ENCODE assay signal across 12 mouse cellular contexts in the genomic region with DNA sequence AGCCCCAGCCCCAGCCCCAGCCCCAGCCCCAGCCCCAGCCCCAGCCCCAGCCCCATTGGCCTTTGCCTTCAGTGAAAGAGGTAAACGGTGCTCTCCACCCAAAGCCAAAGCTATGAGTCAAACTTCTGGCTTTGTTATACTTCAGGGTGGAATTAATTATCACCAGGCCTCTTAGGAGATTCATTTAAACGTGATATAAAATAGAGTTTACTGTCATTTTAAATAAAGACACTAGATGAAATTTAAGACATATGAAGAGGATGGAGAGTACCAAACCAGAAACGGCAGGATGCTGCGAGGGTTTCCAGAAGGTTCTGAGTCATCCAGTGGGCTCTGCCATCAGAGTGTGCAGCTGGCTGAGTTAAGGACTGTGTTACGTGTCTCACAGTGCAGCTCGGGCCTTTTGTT.
DNase-seq lines count a peak whose midpoint lies in the region; ATAC-seq lines count a peak whose summit lies in the region.
"Had no signal": no experiment of that assay in that cellular context is flagged by ENCODE, and none has a peak within 500 bp of the region (broad histone marks: within the 10 kb centered on the region; RNA-seq: fewer than 3 reads in every experiment).

No protein-coding gene starts in this region.

- WGBS in forebrain, embryonic 11.5 days, result 39% methylated on average over 6 of the region's 6 CpGs
- 29% methylated on average over 6 of the region's 6 CpGs for WGBS in forebrain, embryonic 15.5 days

- H3K4me3 ChIP-seq in forebrain, embryonic 11.5 days (ENCODE audit: low read depth, low read length), result no peak overlapping the region
- no peak overlapping the region for H3K4me3 ChIP-seq in forebrain, embryonic 15.5 days
- H3K4me3 ChIP-seq: liver, embryonic 13.5 days had no signal

- no peak overlapping the region for H3K27ac ChIP-seq in forebrain, embryonic 11.5 days (ENCODE audit: low read depth, low read length)
- no peak overlapping the region for H3K27ac ChIP-seq in forebrain, embryonic 15.5 days (replicated peaks)
- H3K27ac ChIP-seq: liver, embryonic 13.5 days had no signal

- H3K4me1 ChIP-seq in forebrain, embryonic 11.5 days (replicated peaks; ENCODE audit: control insufficient read depth, insufficient read depth, low read length), result 0 out of 2 replicates have a peak, but pooled peaks cover 3% of the 10 kb centered on the region
- no peaks in the 10 kb centered on the region; the same call in 1 of the 2 replicates for H3K4me1 ChIP-seq in forebrain, embryonic 15.5 days

- no peaks in the 10 kb centered on the region for H3K9me3 ChIP-seq in forebrain, embryonic 11.5 days (ENCODE audit: control insufficient read depth, low read length)
- H3K9me3 ChIP-seq in forebrain, embryonic 15.5 days, result no peaks in the 10 kb centered on the region
- H3K9me3 ChIP-seq: liver, embryonic 13.5 days had no signal

- H3K4me2 ChIP-seq in forebrain, embryonic 11.5 days (ENCODE audit: low read depth, low read length, severe bottlenecking), result no peak overlapping the region
- H3K4me2 ChIP-seq in forebrain, embryonic 15.5 days (replicated peaks), result no peak overlapping the region
- H3K4me2 ChIP-seq: liver, embryonic 13.5 days had no signal

- DNase-seq in forebrain, embryonic 11.5 days (ENCODE audit: low spot score), result no peak
- DNase-seq in left cerebral cortex, postnatal 25 days (ENCODE audit: low spot score in 2 of 2), result peak; percentile 8 to 72
- no peak for DNase-seq in left cerebral cortex, postnatal 4 days
- peak; percentile 83 for DNase-seq in Muller cell, postnatal 12 days (ENCODE audit: inconsistent ontology term)
- DNase-seq in hindlimb bud, embryonic 11.5 days (ENCODE audit: extremely low spot score, low read depth, low spot score), result peak; percentile 10
- no peak for DNase-seq in ovary, postnatal 10 days (ENCODE audit: low spot score)
- DNase-seq in layer of hippocampus, adult 9-10 months (ENCODE audit: low spot score), result no peak
- DNase-seq: B cell, adult 2 months; kidney, adult 2 months; liver, embryonic 13.5 days had no signal

- H3K9ac ChIP-seq in forebrain, embryonic 11.5 days (ENCODE audit: low read length), result no peak overlapping the region
- no peak overlapping the region for H3K9ac ChIP-seq in forebrain, embryonic 15.5 days (replicated peaks)
- H3K9ac ChIP-seq: liver, embryonic 13.5 days had no signal

- intact Hi-C loops in left cerebral cortex, postnatal 25 days (cut with DNase I), result no loop called here
- intact Hi-C loops in left cerebral cortex, postnatal 4 days (cut with DNase I), result no loop called here

- ATAC-seq in forebrain, embryonic 11.5 days (replicated peaks; ENCODE audit: low FRiP score), result peak; percentile 60
- ATAC-seq in forebrain, embryonic 15.5 days (replicated peaks), result no peak
- ATAC-seq: midbrain, embryonic 16.5 days had no signal

- H3K36me3 ChIP-seq in forebrain, embryonic 11.5 days (ENCODE audit: control insufficient read depth, insufficient read depth, low read length), result no peaks in the 10 kb centered on the region
- no peaks in the 10 kb centered on the region for H3K36me3 ChIP-seq in forebrain, embryonic 15.5 days
- H3K36me3 ChIP-seq: liver, embryonic 13.5 days had no signal

- H3K27me3 ChIP-seq in forebrain, embryonic 11.5 days (ENCODE audit: control insufficient read depth, insufficient read depth, low read length), result no peaks in the 10 kb centered on the region
- H3K27me3 ChIP-seq in forebrain, embryonic 15.5 days, result no peaks in the 10 kb centered on the region
- H3K27me3 ChIP-seq: liver, embryonic 13.5 days had no signal

Comparison
In these comparisons a context has a peak if more than half of its experiments do, and no peak if none do; other contexts are left out.
1. DNase-seq: peak in left cerebral cortex, postnatal 25 days (2 of 2), Muller cell, postnatal 12 days (single experiment) and hindlimb bud, embryonic 11.5 days (single experiment); none in forebrain, embryonic 11.5 days (single experiment), left cerebral cortex, postnatal 4 days (single experiment), ovary, postnatal 10 days (single experiment) and layer of hippocampus, adult 9-10 months (single experiment).